Mouse (Mus musculus) layer of hippocampus, adult 8-10 months (tissue): ENCODE measurements around the gene Gm3854. TPM values are rescaled to one million over a fixed set of nuclear protein-coding genes. Genes with fewer than 3 reads are reported as not detected.

Experiments used
- DNase-seq, 2 experiments: peaks; one replicate each; pipeline ENCODE4 v3.0.0; 2022; ENCODE audit warnings: low spot score in 2 of 2
- total RNA-seq, 4 experiments: library from RNA; stranded (reverse); gene quantifications; 2 replicates each; pipeline ENCODE4 v1.2.4; 2022

Gene Gm3854
- total RNA-seq, 4 experiments from 2014 or later: 5.8 to 6.8 (median 6.0) TPM

GRCm38 (mm10) chr7:6384011-6384410, 40.5 kb downstream of the Gm3854 start:
- DNase-seq: no peak

GRCm38 (mm10) chr7:6386995-6387394, 43.4 kb downstream of the Gm3854 start:
- peak in 1 of 2 experiments; percentile 65 for DNase-seq

- no peak for DNase-seq
Observed at GRCm38 (mm10) chr7:6388971-6389370, 45.4 kb downstream of the Gm3854 start.

GRCm38 (mm10) chr7:6389449-6389848, 45.9 kb downstream of the Gm3854 start:
- DNase-seq: no peak

GRCm38 (mm10) chr7:6397996-6398975, 54.7 kb downstream of the Gm3854 start, which contains the start of gene Smim17:
Gene Smim17 (plus strand): TSS chr7:6398715.
- peak; percentile 60 to 69 for DNase-seq

Other genes with a start within 250 kb of the Gm3854 start
- gene Zfp787, start 187.8 kb upstream of the Gm3854 start, total RNA-seq: 10 to 100 TPM; 22.1 to 29.3 (median 27.7) TPM
- gene Zfp444, start 171.5 kb upstream of the Gm3854 start, total RNA-seq: 10 to 100 TPM; 45.2 to 59.5 (median 54.9) TPM
- not detected for gene Galp, start 146.7 kb upstream of the Gm3854 start, total RNA-seq
- not detected for gene Zscan5b, start 121.5 kb upstream of the Gm3854 start, total RNA-seq
- gene Epp13, start 91.0 kb upstream of the Gm3854 start, total RNA-seq: not detected
- 10 to 100 TPM; 15.5 to 21.1 (median 18.2) TPM for gene Zfp667, start 57.2 kb upstream of the Gm3854 start, total RNA-seq
- 10 to 100 TPM; 10.1 to 14.2 (median 11.1) TPM for gene Zfp583, start 12.5 kb upstream of the Gm3854 start, total RNA-seq
- gene Zfp78, start 19.5 kb downstream of the Gm3854 start, total RNA-seq: 1 to 10 TPM; 4.0 to 7.5 (median 6.5) TPM
- 1 to 10 TPM; 8.0 to 9.9 (median 8.4) TPM for gene Zfp28, start 39.5 kb downstream of the Gm3854 start, total RNA-seq
- 10 to 100 TPM; 20.0 to 22.2 (median 21.4) TPM for gene Smim17, start 55.0 kb downstream of the Gm3854 start, total RNA-seq
- gene Gm20715, start 66.5 kb downstream of the Gm3854 start, total RNA-seq: under 1 TPM; 0.18 to 0.53 (median 0.38) TPM
- 1 to 10 TPM; 1.3 to 2.1 (median 1.5) TPM for gene Olfr1344, start 94.9 kb downstream of the Gm3854 start, total RNA-seq
- under 1 TPM in 2 of 4 experiments, not detected in 2; 0.07 to 0.12 TPM for gene Olfr1336, start 112.4 kb downstream of the Gm3854 start, total RNA-seq
- under 1 TPM in 1 of 4 experiments, not detected in 3; 0.07 TPM for gene Olfr1346, start 123.3 kb downstream of the Gm3854 start, total RNA-seq
- gene Olfr5, start 143.2 kb downstream of the Gm3854 start, total RNA-seq: not detected
- gene Olfr1347, start 156.0 kb downstream of the Gm3854 start, total RNA-seq: not detected
- not detected for gene Olfr1348, start 165.0 kb downstream of the Gm3854 start, total RNA-seq
- under 1 TPM in 1 of 4 experiments, not detected in 3; 0.11 TPM for gene Olfr1349, start 179.2 kb downstream of the Gm3854 start, total RNA-seq
- gene Olfr1350, start 221.1 kb downstream of the Gm3854 start, total RNA-seq: not detected